Mouse (Mus musculus) hindbrain, embryonic 16.5 days (tissue): ENCODE results near the gene Mrgprx2. TPM values are rescaled to one million over a fixed set of nuclear protein-coding genes. Genes with fewer than 3 reads are reported as not detected.
"Not testable (repeated sequence)": the region's sequence is repeated elsewhere in the genome, so short reads cannot be mapped to it uniquely, and the experiment has no call there.

Experiments
- ATAC-seq: fragments of 200-750 bp; cut with Nextera tagmentation; 2 replicates; pipeline ENCODE4 v1.8.0; 2017; ENCODE audit warnings: moderate TSS enrichment, moderate library complexity
- H3K27ac ChIP-seq: fragments of 300-500 bp; sonication (generic); 2 replicates; pipeline ENCODE4 v1.5.1; 2014; ENCODE audit warnings: low read depth, mild to moderate bottlenecking, control low read depth, low read length, moderate library complexity
- H3K27me3 ChIP-seq: fragments of 300-500 bp; sonication (generic); replicated peaks from 2 replicates; pipeline ENCODE4 v1.6.1; 2014; ENCODE audit warnings: low read length; ENCODE audit not compliant: control insufficient read depth, insufficient read depth
- H3K36me3 ChIP-seq: fragments of 300-500 bp; sonication (generic); 2 replicates; pipeline ENCODE4 v1.6.1; 2014; ENCODE audit warnings: mild to moderate bottlenecking, low read length, moderate library complexity, mixed read lengths; ENCODE audit not compliant: control insufficient read depth, insufficient read depth
- H3K4me1 ChIP-seq: fragments of 300-500 bp; sonication (generic); 2 replicates; pipeline ENCODE4 v1.6.1; 2014; ENCODE audit warnings: low read depth, low read length; ENCODE audit not compliant: control insufficient read depth, insufficient read depth
- H3K4me2 ChIP-seq: fragments of 300-500 bp; sonication (generic); 2 replicates; pipeline ENCODE4 v1.6.1; 2014; ENCODE audit warnings: mild to moderate bottlenecking, low read length, control low read depth, moderate library complexity
- H3K4me3 ChIP-seq: fragments of 300-500 bp; sonication (generic); 2 replicates; pipeline ENCODE4 v1.5.1; 2014; ENCODE audit warnings: mild to moderate bottlenecking, low read length, control low read depth, moderate library complexity
- H3K9ac ChIP-seq: fragments of 300-500 bp; sonication (generic); 2 replicates; pipeline ENCODE4 v1.6.1; 2014; ENCODE audit warnings: low read depth, mild to moderate bottlenecking, control low read depth, low read length, moderate library complexity
- H3K9me3 ChIP-seq: fragments of 300-500 bp; sonication (generic); 2 replicates; pipeline ENCODE4 v1.6.1; 2014; ENCODE audit warnings: mild to moderate bottlenecking, low read length, moderate library complexity; ENCODE audit not compliant: control insufficient read depth
- WGBS: fragments of 180-500 bp; shearing (Covaris S2); extraction: QIAGEN DNeasy Blood & Tissue Kit; methylation state at CpG from one replicate; pipeline ENCODE4 v1.1.7; 2014; 5-methylcytosine and 5-hydroxymethylcytosine counted together
- polyA plus RNA-seq: library from polyadenylated mRNA; unstranded; fragments of >200 nt; fragmentation: Nextera tagmentation; extraction: Ambion mirVana; gene quantifications from 2 replicates; pipeline ENCODE4 v1.2.1, GENCODE M21; 2015

Gene Mrgprx2
- polyA plus RNA-seq = not detected in 2 replicates

DNA sequence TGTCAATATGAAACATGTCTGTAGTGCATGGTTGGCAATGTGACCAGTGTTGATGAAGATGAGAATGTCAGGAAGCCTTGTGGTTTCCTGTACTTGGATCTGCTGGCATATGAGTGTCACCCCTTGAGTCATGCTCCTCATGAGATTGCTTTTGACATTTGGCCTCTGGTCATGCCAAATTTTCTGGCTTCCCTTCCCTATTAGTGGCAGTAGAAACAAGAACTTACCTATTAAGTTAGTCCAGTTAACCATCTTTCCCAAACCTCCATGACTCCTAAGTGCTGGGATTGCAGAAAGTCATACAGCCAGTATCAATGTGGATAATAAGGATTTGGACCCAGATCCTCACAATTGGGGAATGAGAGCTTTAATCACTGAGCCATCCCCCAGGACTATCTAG is at the start of gene Mrgprx2:
Gene Mrgprx2 (minus strand): TSS at position 101 of the 400 bp plus-strand sequence.
- H3K4me2 ChIP-seq = no peak within 1 kb of the TSS
- ATAC-seq = no peak

GRCm38 (mm10) chr7:48456242-48456641 is 42.9 kb downstream of the Mrgprx2 start, which contains the start of gene Mrgprb1:
Gene Mrgprb1 (minus strand): TSS chr7:48456342.
- no peak for ATAC-seq
- Histone ChIP-seq H3K27me3 (no peaks in the 10 kb centered on the region), H3K36me3 (no peaks in the 10 kb centered on the region), H3K27ac (no peak within 1 kb of the TSS), H3K4me1 (no peaks in the 10 kb centered on the region), H3K4me3 (no peak within 1 kb of the TSS), H3K9ac (no peak within 1 kb of the TSS), H3K9me3 (0 out of 2 replicates have a peak, but pooled peaks cover 2% of the 10 kb centered on the region), H3K4me2 (no peak within 1 kb of the TSS)
- WGBS = 85% methylated on average over 3 of the region's 3 CpGs

More for the DNA sequence above, at the start of gene Mrgprx2:
- H3K36me3 ChIP-seq = no peaks in the 10 kb centered on the region
- H3K27ac ChIP-seq = no peak within 1 kb of the TSS
- peaks cover 19% of the 10 kb centered on the region for H3K9me3 ChIP-seq
- H3K4me3 ChIP-seq = no peak within 1 kb of the TSS
- H3K27me3 ChIP-seq = no peaks in the 10 kb centered on the region
- no peak within 1 kb of the TSS for H3K9ac ChIP-seq
- no peaks in the 10 kb centered on the region for H3K4me1 ChIP-seq

DNA sequence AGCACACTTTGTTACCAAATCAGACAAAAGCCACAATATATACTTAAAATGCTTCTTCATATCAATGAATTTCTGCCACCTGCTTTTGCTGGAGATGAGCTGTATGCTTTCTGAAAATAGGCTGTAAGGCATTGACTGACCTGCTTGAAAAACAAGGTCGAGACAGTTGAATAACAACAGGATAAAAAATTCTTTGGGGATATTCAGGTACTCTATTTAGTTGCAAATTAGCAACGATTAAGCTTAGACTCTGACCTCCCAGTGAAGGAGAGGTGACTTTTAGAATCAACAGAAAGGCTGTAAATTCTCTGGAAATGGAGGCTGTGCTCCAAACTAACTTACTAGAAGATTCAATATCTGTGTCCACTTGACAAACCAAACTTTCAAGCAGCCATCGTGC is 62.5 kb downstream of the Mrgprx2 start:
- ATAC-seq = no peak
- peaks cover 19% of the 10 kb centered on the region for H3K9me3 ChIP-seq
- no peaks in the 10 kb centered on the region for H3K27me3 ChIP-seq
- H3K4me3 ChIP-seq = no peak overlapping the region
- no peak overlapping the region for H3K27ac ChIP-seq
- H3K36me3 ChIP-seq = no peaks in the 10 kb centered on the region
- H3K4me1 ChIP-seq = no peaks in the 10 kb centered on the region
- no peak overlapping the region for H3K4me2 ChIP-seq
- WGBS = 53% methylated on average over 3 of the region's 3 CpGs
- no peak overlapping the region for H3K9ac ChIP-seq

DNA sequence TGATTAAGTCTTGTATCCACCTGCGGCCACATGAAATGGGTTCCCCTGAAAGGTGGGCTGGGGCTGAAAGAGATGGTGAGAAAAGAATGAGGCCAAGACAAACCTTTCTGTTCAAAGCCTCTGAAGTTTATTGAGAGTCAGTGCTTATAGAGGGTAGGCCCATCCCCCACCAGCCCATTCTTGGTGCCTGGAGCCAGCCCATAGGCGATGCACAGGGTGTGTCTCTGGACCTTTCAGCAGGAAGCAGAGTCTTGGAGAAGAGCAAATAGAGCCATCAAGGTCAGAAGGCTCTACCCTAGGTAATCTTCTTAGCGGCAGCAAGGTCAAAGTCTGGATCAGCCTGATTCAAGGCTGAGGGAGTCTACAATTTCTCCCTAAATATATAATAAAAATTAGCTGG is 63.2 kb downstream of the Mrgprx2 start:
- H3K27me3 ChIP-seq, H3K36me3 ChIP-seq, ATAC-seq, H3K9ac ChIP-seq, H3K4me1 ChIP-seq, H3K4me3 ChIP-seq, H3K4me2 ChIP-seq, H3K27ac ChIP-seq: not testable (repeated sequence)
- H3K9me3 ChIP-seq = peaks cover 17% of the 10 kb centered on the region
- 88% methylated on average over 3 of the region's 3 CpGs for WGBS

Other genes with a start within 250 kb of the Mrgprx2 start
- not detected in 2 replicates for gene Mrgprb8, start 110.8 kb downstream of the Mrgprx2 start, polyA plus RNA-seq
- gene Mrgprb1, start 43.0 kb downstream of the Mrgprx2 start, polyA plus RNA-seq = not detected in 2 replicates
- gene Mrgprb2, start 58.8 kb upstream of the Mrgprx2 start, polyA plus RNA-seq = not detected in 2 replicates
- gene Mrgprb3, start 144.5 kb upstream of the Mrgprx2 start, polyA plus RNA-seq = not detected in 2 replicates